Mouse (Mus musculus): ENCODE measurements around the gene Zfp428. TPM values are rescaled to one million over a fixed set of nuclear protein-coding genes. Genes with fewer than 3 reads are reported as not detected.

The Zfp428 gene
- total RNA-seq, 2 experiments from 2014 or later = 17.3 to 18.5 TPM

DNA sequence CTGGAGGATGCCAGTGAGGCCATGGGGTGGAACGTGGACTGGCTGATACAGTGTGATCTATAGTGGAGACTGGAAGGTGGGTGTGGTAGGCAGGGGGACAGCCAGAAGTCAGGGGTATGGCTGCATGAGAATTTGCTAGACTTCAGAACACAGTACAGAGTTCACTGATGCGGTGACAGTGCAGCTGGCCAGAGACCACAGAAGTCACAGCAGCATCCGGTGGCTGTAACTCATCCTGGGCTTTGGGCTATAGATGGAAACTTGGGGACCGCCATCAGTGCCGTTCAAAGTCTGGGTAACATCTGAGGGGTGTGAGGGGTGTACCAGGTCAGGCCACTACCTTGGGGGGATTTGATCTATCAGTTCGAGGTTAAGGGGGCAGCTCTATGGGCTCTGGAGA lies 16.9 kb downstream of the Zfp428 start:
- no peak for DNase-seq

DNA sequence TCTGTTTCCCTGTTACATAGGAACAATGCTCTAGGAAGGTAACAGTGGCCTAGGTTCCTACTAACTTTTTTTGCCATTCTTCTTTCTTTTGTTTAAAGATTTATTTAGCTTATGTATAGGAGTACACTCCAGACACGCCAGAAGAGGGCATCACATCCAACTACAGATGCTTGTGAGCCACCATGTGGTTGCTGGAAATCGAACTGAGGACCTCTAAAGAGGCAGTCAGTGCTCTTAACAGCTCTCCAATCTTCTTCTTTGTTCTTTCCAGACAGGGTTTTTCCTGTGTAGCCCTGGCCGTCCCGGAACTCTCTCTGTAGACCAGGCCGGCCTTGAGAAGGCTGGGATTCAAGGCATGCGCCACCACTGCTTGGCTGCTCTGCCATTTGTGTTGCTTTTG lies 18.2 kb downstream of the Zfp428 start:
- DNase-seq = no peak

DNA sequence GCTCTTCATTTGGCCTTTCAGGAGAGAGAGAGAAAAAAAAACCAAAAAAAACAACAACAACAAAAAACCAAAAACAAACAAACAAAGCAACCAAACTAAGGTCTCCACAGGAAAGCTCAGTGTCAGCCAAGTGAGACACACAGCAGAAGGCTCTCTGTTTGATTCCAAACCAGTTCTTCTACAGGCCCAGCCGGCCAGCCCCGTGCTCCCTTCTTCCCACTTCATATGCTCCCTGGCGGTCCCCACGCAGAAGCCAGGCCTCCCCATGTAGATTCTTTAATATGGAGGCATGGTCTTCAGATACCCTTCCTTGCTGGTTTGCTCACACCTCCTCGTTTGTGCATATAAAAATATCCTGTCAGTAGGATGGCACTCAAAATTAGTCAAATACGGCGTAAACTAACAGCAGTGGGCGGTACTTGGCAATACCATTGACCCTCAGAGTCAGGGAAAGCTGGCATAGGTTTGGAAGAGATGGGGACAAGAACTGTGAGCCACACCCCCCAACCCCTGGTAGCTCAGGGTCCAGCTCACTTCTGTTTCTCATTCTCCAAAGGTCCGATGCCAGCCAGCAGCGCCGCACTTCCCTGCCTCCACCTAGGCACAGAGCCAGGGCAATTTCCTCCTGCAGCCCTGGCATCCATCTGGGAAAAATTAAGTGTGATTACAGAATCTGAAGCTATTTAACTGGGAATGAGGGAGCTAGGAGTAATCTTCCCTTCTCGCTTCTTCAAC lies 19.0 kb downstream of the Zfp428 start:
- DNase-seq = no peak

DNA sequence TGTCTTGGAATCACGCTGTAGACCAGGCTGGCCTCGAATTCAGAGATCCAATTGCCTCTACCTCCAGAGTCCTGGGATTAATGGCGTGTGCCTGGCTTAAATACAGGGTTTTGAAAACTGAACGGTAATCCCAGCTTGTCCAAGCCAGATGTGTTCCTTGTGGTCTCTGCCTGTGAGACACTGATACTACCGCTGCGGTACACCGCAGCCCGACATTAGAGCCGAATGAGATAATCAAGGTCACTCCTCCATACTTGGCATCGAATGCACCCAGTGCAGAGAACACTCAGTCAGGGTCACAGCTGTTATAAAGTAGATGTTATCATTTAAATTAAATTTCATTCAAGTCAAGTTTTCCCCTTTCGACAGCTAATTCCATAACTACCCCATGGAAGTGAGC lies 22.1 kb downstream of the Zfp428 start:
- no peak for DNase-seq

DNA sequence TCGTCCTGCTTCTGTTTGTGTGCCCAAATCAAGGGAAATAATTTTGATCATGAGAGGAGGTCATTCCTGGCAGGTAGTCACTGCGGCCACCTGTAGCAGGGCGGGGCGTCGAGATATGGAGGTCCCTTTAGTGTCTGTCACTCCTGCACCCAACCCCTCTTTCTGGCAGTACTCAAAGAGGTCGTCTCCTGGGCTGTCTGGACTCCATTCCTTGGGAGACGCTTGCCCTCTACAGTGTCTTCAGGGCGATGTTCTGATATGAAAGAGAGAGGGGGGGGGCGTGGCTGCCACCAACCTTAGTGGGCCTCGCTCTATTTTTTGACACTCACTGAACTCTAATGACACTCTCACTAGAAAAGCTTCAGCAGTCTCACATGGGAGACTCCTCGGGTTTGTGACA lies 22.8 kb downstream of the Zfp428 start:
- peak; percentile 15 for DNase-seq

DNA sequence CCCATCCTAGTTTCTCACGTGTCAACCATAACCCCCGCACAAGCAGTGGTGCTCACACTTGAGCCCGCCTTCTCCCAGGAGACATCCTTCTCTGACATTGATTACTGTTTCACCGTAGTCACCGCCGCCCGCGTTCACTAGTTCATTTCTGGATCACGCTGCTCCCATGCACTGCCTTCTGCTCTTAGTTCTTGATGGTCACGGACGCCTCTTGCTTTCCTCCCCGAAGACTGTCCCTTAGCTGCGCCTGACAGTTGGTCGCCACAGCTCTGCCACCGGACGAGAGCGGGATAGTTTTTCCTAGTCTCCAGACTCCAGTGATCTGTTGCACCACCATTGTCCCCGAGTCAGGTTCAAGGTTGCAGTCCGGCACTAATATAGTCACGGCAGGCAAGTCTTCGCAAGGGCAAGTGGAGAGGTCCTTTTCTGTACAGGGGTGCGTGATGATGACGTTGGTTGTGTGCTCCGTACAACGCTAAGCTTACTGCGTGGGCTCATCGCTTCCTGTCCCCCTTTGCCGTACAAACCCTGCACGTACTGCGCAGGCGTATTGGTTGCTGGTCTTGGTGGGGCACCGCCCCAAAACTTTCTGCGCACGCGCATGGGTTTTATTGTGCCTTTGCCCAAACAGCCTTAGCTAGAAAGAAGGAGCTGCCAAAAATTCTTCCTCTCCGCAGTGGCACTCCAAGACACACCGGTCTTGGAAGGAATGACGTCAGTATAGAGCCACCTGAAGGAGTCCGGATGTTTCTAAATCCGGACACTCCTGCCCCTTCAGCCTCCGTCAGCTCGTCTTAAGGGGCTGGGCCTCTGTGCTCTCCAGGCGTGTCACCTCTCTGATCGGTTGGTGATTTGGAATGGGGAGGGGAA lies 23.5 kb downstream of the Zfp428 start, which contains the start of gene Irgq:
Gene Irgq (plus strand): TSS at position 628 of the 870 bp plus-strand sequence.
- DNase-seq = peak; percentile 99

DNA sequence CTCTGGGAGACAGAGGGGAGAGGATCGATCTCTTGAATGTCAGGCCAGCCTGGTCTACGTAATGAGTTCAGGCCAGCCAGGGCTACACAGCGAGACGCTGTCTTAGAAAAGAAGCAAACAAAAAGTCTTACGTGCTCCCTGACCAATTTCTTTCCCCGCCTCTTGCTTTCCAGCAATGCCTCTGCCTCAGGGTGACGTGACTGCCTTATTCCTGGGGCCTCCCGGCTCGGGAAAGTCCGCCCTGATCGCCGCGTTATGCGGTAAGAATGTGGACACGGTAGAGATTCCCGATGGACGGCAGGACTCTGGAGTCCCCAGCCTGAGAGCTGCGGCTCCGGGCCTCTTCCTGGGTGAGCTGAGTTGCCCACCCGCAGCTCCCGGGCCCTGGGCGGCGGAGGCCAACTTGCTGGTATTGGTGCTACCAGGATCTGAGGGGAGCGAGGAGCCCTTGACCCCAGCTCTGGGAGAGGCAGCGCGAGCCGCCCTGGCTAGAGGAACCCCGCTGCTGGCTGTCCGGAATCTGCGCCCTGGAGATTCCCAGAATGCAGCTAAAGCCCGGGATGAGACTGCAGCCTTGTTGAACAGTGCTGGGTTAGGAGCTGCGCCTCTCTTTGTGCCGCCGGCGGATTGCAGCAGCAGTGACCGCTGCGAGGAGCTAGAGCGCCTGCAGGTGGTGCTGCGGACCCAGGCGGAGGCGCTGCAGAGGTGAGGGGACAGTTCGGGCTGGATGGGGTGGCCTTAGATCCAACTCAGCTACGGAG lies 24.6 kb downstream of the Zfp428 start:
- peak; percentile 85 for DNase-seq

DNA sequence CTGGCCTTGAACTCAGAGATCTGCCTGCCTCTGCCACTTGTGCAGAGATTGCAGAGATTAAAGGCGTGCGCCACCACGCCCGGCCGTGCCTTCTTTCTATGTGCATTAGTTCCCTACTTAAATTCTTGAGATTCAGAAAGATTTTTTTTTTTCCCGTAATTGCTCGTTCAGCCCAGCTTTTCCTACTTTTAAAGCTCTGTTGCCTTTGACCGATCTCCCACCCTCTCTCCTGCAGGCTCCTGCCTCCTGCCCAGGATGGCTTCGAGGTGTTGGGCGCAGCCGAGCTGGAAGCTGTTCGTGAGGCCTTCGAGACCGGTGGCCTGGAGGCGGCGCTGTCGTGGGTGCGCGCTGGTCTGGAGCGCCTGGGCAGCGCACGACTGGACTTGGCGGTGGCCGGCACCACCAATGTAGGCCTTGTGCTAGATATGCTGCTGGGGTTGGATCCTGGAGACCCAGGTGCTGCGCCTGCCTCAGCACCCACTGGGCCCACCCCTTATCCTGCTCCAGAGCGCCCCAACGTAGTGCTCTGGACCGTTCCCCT lies 26.3 kb downstream of the Zfp428 start:
- DNase-seq = no peak

DNA sequence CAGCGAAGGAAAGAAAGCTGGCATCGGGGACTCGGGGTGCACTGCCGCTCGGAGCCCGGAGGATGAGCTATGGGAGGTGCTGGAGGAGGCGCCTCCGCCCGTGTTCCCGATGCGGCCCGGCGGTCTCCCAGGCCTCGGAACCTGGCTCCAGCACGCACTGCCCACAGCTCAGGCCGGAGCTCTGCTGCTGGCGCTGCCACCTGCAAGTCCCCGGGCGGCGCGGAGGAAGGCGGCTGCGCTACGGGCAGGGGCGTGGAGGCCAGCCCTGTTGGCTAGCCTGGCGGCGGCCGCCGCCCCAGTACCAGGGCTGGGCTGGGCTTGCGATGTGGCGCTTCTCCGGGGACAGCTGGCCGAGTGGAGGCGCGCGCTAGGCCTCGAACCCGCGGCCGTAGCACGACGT lies 27.0 kb downstream of the Zfp428 start:
- DNase-seq = peak; percentile 13

DNA sequence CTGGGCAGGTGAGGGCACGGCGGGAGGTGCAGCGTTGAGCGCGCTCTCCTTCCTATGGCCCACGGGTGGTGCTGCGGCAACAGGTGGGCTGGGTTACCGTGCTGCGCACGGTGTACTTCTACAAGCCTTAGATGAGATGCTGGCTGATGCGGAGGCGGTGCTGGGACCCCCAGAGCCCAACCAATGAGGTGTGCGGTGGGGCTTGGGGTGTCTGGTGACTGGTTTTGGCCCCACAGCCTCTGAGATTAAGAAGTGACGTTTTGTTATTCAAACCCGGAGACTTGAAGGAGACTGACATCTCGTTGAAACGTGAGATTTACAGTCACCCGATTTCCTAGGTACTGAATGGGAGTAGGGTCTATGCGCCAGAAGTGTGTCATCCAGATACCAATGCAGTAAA lies 27.5 kb downstream of the Zfp428 start:
- no peak for DNase-seq

DNA sequence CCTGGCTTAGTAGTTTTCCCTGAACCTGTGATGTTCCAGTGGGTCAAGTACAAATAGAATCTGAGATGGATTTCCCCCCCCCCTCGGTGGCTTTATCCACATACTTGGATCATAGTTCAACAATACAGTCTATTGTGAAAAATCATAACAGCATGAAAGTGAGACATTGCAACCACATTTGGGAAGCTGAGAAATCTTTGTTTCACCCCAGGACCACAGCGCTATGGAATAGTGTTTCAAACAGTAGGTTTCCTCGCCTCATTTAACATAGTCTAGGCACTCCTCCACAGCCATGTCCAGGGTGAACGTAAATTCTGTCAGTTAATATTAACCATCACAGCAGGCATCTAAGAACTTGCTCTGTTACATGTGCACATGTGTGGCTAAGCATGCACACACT lies 30.3 kb downstream of the Zfp428 start:
- DNase-seq = no peak

DNA sequence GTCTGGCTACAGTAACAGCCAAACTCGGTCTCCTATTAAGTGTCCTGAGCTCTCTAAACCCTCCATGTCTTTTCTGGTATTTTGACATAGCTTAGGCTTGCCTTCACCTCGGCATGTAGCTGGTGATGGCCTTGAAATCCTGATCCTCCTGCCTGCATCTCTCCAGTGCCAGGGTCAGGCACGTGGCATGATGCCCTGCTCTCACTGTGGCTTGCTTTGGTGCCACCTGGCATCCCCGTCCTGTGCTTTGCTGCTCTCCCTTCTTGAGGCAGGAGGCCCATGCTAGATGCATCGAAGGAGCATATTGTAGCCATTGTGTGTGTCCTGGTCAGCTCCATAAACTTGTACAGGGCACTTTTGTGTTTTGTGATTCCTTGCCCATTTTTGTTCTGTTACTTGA lies 30.8 kb downstream of the Zfp428 start:
- no peak for DNase-seq

DNA sequence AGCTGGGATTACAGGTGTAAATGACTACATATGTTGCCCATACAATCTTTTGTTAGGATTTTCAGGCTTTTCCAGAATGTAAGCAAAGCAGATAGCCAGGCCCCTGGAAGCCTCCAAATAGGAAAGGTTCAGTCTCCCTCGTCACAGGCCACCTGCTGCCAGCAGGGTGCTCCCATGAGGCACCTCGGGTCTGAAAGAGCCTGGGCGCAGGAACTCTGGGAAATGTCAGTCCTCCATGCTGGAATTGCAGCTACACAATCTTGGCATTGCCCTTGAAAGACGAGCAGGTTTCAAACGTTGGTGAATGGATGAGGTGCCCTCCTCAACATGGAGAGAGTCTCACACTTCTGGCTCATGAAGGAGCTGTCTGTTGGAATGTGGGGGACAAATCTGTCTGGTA lies 31.3 kb downstream of the Zfp428 start:
- DNase-seq = peak; percentile 38

DNA sequence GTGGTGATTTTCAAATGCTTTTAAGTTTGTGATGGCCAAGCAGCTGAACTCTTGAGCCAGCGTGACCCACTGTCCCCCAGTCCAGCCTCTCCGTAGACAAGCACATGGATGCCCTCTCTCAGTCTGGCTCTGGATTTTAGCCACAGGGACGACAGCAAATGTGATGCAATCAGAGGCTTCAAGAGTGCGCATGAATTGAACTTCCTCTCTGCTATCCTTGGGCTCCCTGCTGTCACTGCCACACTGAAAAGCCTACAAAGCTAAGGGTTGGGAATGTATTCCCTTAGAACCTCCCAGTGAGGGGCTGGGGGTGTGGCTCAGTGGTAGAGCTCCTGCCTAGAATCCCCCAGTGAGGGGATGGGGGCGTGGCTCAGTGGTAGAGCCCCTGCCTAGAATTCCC lies 31.9 kb downstream of the Zfp428 start:
- DNase-seq = no peak

DNA sequence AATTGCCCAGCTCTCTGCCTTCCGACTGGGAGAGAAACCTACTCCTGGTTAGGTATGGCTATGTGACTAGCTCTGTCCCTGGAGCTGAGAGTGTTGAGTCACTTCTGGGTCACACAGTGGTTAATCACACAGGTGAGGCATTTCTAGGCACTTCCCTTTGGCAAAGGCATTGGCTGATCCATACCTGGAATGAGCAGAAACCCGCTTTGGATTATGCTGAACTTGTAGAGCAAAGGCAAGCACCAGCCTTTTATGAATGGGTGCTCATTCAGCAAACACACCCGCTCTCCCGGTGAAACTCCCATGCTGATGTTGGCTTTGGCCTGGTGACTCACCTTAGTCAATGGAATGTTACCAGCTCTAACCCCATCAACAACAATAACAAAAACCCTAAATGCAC lies 32.9 kb downstream of the Zfp428 start:
- no peak for DNase-seq

DNA sequence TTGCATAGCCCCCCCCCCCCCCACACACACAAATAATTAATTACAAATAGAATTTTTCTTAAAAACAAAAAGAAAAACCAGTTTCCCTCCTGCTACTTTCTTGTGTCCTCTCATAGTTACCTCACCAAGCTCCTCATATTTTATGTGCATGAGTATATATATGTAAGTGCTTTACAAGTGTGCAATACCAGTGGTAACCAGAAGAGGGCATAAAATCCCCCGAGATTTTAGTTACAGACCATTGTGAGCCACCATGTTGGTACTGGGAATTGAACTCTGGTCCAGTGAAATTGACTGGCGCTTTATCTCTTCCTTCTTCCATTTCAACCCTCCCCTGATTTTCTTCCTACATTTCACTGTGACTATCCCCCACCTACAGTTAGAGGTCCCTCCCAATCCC lies 37.7 kb downstream of the Zfp428 start:
- no peak for DNase-seq

DNA sequence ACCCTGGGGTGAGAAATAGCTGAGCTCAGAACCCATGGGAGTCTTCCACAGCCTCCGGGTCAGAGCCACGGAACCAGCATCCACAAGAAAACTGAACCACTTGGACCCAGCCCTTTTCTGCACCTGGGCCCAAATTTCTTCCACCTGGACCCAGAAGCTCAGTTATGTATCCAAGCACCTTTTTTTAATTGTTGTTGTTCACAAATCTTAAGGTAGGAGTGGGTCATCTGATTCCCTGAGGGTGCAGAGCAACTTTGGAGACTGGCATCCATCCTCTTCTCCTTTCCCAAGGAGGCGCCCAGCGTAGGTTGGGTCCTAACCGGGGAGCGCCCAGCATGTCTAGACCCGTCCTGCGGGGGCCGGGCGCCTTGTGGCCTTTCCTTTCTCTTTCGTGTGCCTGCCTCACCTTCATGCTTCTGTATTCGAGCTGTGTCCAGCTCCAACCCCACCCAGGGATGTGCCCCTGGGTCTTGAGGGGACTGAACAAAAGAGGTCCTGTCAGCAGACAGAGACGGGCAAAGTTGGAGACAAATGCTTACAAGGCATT lies 39.3 kb downstream of the Zfp428 start, which contains the start of the genes Pinlyp and Xrcc1:
Gene Pinlyp (minus strand): TSS at position 51 of the 547 bp plus-strand sequence.
Gene Xrcc1 (plus strand): TSS at position 222 of the 547 bp plus-strand sequence.
- peak; percentile 12 for DNase-seq

DNA sequence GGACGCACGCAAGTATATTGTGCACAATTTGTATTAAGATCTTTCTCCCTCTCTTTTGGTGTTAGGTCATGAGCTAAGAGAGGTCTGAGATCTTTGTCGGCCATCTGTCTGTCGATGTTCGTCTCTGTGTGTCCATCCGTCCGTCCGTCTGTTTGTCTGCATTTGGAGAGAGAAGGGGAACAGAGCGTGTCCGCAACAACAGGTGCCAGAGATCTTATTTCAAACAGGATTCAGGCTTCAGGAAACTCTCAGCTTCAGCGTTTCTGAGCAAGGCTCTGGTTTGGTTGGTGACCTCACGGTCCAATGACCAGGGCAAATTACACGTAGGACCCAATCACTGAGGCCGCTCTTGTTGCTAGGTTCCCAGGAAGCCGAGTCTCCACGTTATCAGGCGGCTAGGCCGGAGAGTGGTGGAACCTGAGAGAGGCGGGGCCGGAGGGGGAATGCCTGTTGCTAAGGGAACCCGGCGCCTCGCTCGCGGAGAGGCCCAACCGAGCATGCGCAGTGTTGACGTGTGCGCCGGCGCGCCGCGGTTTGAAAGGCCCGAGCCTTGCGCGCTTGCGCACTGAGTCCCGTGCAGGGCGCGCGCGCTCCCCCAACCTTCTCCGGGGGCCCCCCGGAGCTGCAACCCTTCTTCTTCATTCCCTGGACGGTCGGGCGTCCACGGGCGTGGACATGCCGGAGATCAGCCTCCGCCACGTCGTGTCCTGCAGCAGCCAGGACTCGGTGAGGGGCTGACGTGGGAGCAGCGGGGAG lies 40.0 kb downstream of the Zfp428 start:
- DNase-seq = peak; percentile 99

DNA sequence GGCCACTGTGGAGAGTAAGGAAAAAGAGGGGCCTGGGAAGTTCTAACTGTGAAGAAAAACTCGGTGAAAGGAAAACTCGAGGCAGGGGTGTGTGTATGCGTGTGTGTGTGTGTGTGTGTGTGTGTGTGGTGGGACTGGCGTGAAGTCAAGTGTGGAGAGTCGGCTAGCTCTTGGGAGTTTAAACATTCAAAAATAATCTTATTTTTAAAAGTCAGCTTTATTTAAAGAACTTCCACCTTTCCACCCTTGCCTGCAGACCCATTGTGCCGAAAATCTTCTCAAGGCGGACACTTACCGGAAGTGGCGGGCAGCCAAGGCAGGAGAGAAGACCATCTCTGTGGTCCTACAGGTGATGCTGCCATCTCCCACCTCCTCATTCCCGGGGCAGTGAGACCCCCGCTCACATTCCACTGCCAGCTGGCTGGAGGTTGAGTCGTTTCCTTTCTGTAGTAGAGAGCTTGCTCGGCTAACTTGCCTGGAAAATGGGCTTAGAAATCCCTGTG lies 40.8 kb downstream of the Zfp428 start:
- no peak for DNase-seq

DNA sequence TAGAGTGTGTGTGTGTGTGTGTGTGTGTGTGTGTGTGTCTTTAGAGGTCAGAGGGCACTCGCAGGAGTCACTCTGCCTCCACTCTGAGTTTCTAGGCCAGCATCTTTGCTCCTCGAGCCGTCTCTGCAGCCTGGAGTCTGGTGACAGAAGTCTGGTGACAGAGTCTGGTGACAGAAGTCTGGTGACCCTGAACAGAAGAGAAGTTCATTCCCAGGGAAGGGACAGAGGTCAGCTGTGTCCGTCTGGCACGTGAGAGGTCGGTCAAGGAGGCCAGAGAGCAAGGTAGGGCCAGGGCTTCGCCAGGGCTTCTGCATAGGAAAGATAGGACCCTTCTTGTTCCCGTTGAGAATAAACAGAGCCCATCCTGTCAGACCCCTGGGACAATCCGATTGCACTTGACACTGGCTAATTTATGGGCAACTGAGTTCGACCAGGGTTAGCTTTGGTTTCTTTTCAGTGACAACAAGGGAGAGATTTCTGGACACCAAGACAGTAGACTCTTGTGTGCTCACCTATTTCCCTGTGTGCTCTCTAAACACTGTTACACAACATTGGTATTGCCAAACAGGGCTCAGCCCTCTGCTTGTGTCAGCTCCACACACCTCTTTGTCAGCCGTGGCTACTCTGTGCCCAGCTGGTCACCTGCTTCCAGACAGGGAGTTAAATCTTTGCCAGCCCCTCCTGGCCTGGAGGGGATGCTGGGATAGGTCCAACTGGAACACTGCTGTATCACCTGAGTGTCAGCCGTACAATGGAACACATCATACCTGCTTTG lies 45.4 kb downstream of the Zfp428 start:
- DNase-seq = no peak

Measured in heart, postnatal 4 days (tissue).